Mouse (Mus musculus) MEL (cell line): ENCODE measurements at regions not wholly inside any gene's neighbourhood (a gene's known extent, or its start where the extent isn't known, plus 50 kb on each side); places are given as distances from the start of the nearest gene placed in this dataset.

Source experiments
- CTCF ChIP-seq, 3 experiments: IDR thresholded peaks in 2 of 3; conservative IDR thresholded peaks in 1 of 3; 2 replicates each; pipeline ENCODE4 v1.5.1; 2011 to 2012; ENCODE audit warnings: low read length in 3 of 3, low read depth in 2 of 3, mild to moderate bottlenecking in 2 of 3, improper control_type of control experiment in 1 of 3, inconsistent platforms in 1 of 3, mixed read lengths in 1 of 3, moderate library complexity in 1 of 3; ENCODE audit not compliant: control insufficient read depth in 1 of 3, insufficient read depth in 1 of 3, poor library complexity in 1 of 3, severe bottlenecking in 1 of 3
- EP300 ChIP-seq, 2 experiments: IDR thresholded peaks; 2 replicates each; pipeline ENCODE4 v1.6.1; 2011; ENCODE audit warnings: improper control_type of control experiment in 2 of 2, low read length in 2 of 2, low read depth in 1 of 2, mild to moderate bottlenecking in 1 of 2
- JUND ChIP-seq: IDR thresholded peaks from 2 replicates; pipeline ENCODE4 v1.6.1; 2011; ENCODE audit warnings: low read depth, mild to moderate bottlenecking, improper control_type of control experiment, low read length
- MEF2A ChIP-seq: IDR thresholded peaks from 2 replicates; pipeline ENCODE4 v1.6.1; 2014; ENCODE audit warnings: low read depth, mild to moderate bottlenecking, inconsistent platforms, low read length, improper control_type of control experiment; ENCODE audit not compliant: poor library complexity, insufficient replicate concordance, severe bottlenecking; ENCODE audit errors: extremely low read depth
- MYC ChIP-seq: IDR thresholded peaks from 2 replicates; pipeline ENCODE4 v1.6.1; 2011; ENCODE audit warnings: low read depth, mild to moderate bottlenecking, low read length, improper control_type of control experiment, moderate library complexity
- NRF1 ChIP-seq: IDR thresholded peaks from 2 replicates; pipeline ENCODE4 v1.6.1; 2014; ENCODE audit warnings: low read depth, mild to moderate bottlenecking, inconsistent platforms, low read length, improper control_type of control experiment, moderate library complexity; ENCODE audit not compliant: poor library complexity, insufficient read depth, severe bottlenecking
- POLR2A ChIP-seq, 2 experiments: IDR thresholded peaks; 2 replicates each; pipeline ENCODE4 v1.6.1; 2011 to 2012; ENCODE audit warnings: low read length in 2 of 2, mild to moderate bottlenecking in 2 of 2, control low read depth in 1 of 2, improper control_type of control experiment in 1 of 2, low read depth in 1 of 2, moderate library complexity in 1 of 2; ENCODE audit not compliant: control insufficient read depth in 1 of 2, insufficient read depth in 1 of 2, poor library complexity in 1 of 2
- RCOR1 ChIP-seq: IDR thresholded peaks from 2 replicates; pipeline ENCODE4 v1.6.1; 2012; ENCODE audit warnings: low read depth, mild to moderate bottlenecking, inconsistent platforms, low read length, improper control_type of control experiment
- TCF12 ChIP-seq: IDR thresholded peaks from 2 replicates; pipeline ENCODE4 v1.6.1; 2014; ENCODE audit warnings: low read depth, mild to moderate bottlenecking, inconsistent platforms, low read length, improper control_type of control experiment, moderate library complexity
- ZKSCAN1 ChIP-seq: IDR thresholded peaks from 2 replicates; pipeline ENCODE4 v1.6.1; 2012; ENCODE audit warnings: low read depth, mild to moderate bottlenecking, inconsistent platforms, low read length, improper control_type of control experiment, moderate library complexity
- ZNF384 ChIP-seq: IDR thresholded peaks from 2 replicates; pipeline ENCODE4 v1.6.1; 2012; ENCODE audit warnings: low read depth, mild to moderate bottlenecking, inconsistent platforms, low read length, improper control_type of control experiment

DNA sequence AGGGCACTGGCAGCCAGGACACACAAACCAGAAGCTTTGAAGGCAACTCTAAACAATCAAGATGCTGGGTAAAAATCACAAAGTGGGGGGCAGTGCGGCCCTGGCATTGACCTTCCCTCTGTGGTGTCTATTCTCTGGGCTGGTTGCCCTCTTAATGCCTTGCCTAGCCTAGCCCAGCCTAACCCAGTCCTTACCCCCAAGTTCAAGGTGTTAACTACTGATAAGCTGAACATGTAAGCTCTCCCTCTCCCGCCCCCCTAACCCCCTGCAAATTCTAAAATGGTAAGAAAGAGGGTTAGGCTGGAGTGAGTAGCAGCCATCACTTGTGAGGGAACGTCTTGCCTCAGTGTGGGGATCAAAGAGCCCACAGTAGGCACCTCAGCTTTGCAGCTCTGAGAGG, 76.9 kb upstream of the Trim2 start:
- TF ChIP-seq RCOR1 = no peak
- no peak for TF ChIP-seq CTCF (IDR thresholded peaks at IDR 0.05 in 2 of 3, conservative IDR thresholded peaks at IDR 0.05 in 1 of 3; ENCODE audit: control insufficient read depth in 1 of 3, insufficient read depth in 1 of 3, low read depth in 2 of 3, low read length in 3 of 3, poor library complexity in 1 of 3, severe bottlenecking in 1 of 3)
- TF ChIP-seq MYC = no peak
- TF ChIP-seq POLR2A (IDR thresholded peaks at IDR 0.05; ENCODE audit: control insufficient read depth in 1 of 2, insufficient read depth in 1 of 2, low read depth in 1 of 2, low read length in 2 of 2, poor library complexity in 1 of 2) = no peak
- no peak for TF ChIP-seq ZKSCAN1
- peak; percentile 64 for TF ChIP-seq TCF12
- no peak for TF ChIP-seq ZNF384
- no peak; a peak in 1 of 4 replicates for TF ChIP-seq EP300 (IDR thresholded peaks at IDR 0.05; ENCODE audit: low read depth in 1 of 2, low read length in 2 of 2)
- TF ChIP-seq JUND = no peak
- no peak for TF ChIP-seq NRF1
- TF ChIP-seq MEF2A = no peak
